Mouse (Mus musculus) thymus, postnatal 4 days (tissue): ENCODE results near the gene Khnyn.
A peak's percentile ranks its signal among the peaks of the same experiment; 100 is the strongest.

Experiments
- DNase-seq: peaks from one replicate; pipeline ENCODE4 v3.0.0; 2021

The Khnyn gene

DNA sequence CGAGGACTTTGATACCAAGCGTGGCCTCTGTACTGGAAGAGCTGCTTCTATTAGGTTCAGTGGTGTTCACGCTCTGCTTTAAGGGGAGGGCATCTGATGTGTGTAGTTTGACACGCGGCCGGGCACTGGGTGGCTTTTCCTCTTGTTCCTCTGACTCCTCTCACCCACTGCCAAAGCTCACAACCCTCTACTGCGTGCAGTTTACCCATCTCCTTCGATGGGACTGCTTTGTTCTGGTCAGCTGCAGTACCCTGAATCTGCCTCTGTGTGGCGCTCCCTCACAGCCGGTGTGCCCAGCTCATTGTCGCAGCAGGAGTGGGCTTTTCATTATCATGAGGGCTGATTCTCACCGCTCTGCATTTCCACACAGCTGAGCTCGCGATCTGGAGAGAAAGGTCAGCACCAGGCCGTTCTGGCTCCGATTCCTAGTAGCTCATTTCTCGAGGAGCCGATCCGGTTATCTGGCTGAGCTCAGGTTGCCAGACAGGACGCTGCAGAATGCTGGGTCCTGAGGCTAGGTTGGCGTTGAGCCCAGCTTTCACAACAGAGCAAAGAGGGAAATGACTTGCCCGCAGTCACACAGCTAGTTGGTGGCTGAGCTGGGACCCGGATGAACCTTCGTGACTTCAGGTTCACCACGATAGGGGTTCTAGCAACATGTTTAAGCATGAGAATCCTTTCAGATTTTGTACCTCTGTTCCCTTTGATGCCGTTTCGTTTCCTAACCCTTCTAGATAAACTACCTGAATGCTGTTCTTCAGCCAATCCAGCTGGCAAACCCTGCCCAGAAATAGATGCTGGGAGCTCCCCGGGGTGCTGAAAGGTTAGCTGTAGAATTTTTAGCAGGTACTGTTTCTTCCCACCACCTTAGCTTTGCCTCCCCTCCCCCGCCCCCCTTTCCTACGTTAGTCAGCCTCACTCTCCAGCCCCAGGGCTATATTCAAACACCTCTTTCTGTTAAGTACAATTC lies 10.7 kb upstream of the Khnyn start:
- DNase-seq: peak; percentile 83

DNA sequence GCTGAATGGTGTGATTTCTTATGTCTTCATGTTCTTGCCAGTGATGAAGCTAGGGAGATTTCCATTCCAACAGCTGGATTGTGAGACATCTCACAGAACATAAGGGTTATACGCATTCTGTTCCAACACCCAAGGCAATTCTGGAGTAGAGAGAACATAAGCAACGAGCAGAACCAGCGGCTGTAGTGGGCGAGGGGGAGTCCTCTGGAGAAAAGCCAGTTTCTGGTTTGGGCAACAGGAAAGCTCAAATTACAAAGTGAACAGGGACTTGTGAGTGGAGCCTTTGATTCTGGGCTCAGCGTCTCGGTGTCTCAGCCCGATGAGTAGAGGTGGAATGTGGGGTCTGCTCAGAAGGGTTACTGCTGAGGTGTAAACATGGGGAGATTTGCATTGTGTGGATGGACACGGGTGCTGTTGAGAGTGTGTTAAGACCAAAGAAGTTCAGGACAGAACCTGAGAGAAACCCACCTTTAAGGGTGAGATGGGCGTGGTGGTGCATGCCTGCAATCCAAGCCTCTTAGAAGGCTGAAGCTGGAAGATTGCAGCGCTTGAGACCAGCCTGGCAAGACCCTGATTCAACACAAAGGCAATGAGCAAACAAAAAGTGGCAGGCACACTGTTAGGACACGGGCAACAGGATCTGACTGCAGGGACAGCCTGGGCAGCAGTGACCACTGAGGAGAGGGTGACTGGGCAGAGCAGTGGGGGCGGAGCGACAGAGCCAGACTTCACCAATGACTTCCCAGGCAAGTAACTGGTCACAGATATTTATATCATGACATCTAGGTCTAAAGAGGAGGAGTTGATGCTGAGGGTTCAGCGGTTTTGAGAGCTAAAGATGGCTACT lies 7.1 kb upstream of the Khnyn start:
- no peak for DNase-seq

DNA sequence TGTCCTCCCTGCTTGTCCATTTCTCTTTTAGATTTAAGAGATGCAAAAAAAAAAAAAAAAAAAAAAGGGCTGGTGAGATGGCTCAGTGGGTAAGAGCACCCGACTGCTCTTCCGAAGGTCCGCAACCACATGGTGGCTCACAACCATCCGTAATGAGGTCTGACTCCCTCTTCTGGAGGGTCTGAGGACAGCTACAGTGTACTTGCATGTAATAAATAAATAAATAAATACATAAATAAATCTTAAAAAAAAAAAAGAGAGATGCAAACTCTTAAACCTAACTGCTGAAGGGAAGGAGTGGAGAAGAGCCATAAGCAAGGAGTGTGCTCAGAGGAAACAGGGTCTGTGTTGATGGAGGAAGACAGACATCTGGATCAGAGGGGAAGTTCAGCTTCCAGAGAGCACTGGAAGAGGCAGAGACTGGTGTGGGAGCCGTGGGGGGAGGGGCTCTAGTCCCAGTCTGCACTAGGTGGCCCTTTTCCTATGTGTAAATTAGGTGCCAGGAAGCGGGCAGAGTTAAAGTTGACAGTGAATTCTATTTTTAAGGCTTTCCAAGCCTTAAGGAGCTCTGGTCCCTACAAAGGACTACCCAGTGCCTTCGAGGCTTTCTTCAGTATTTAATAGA lies 6.3 kb upstream of the Khnyn start:
- DNase-seq: no peak

DNA sequence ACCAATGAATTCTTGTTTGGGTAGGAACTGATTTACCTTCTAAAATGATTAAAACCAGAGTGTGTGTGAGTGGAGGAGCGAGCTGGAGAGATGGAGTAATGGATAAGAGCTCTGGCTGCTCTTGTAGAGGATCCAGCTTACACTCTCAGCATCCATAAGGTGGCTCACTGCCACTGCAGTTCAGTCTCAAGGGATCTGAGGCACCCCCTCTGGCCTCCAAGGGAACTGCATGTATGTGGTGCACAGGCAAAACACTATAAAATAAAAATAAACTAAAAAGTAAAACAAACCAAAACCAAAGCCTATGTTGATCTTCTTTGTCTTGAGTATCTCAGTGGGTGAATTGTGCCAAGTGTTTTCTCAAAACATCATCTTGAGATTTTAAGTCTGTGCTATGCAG lies 5.1 kb upstream of the Khnyn start:
- peak; percentile 90 for DNase-seq

DNA sequence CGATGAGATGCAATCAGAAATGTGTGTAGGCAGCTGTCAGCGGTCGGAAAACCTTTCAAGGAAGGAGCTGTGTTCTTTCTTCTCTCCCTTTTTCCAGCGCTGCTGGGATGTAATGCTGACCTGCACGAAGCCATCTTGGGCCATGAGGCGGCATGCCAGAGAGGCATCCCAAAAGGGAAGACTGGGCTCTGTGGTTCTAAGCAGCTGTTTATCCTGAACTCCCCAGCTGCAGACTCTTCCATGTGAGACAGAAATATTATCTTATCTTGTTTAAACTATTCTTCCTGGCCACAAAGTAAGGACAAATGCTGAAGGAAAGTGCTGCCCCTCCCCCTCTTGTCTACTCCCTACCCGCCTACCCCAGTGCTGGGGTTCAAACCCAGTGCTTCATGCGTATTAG lies 3.8 kb upstream of the Khnyn start:
- no peak for DNase-seq

DNA sequence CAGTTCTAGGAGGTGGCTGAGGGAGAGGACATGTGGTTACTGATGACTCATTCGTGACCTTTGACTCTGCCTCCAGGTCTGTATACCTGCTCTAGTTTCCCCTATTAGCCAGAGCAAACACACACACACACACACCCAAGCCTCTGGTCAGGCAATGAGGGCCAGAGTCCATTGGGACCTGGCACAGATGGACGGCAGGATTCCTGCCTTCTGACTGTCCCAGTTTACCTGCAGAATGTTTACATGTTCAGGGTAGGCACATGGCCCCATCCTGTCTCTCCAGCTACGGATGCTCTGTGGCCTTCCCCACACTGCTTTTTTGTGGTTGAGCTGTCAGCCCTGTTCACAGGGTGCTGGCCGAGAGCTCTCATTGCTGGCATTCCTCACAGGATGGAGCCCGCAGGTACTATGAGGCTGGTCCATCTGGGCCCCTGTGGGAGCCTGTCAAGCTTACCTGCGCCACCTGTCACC lies 2.5 kb upstream of the Khnyn start:
- no peak for DNase-seq

DNA sequence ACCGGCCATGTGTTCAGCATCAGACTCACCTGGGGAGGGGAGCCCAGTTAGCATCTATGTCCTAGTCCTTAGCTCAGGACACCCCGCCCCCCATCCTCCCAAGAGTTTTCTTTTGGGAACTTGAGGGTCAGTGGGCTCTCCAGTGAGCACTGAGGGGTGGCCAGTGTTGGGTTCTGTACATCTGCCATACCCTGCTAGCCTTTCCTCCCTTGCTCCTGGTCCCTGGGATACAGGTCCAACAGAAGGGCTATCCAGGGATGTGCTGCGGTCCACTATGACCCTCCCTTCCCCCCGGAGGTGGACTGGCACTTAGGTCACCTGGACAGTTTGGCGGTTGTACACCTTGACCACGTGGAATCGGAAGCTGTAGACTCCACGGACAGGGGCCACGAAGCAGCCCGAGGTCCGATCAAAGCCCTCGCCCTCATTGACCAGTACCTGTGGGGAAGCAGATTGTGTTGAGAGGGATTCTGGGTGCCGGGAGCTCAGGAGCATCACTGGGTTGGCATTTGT lies 1.5 kb upstream of the Khnyn start:
- no peak for DNase-seq

DNA sequence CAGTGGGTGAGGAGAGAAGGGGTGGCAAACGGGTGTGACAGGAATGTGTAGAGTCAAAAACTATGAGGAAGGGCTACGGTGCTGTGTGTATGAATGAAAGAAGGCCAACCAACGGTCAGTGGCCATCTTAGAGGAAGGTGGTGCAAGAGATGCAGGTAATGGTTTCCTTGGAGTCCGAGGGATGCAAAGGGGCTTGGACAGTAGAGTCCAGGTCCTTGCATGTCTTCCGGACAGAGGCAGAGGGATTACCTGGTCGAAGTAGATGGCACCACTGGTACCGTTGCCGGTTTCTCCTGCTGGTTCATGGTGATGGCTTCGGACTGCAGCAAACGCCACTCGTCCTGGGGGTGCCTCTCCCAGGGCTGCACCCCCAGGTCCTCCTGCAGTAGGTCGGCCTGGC lies 1.1 kb upstream of the Khnyn start:
- no peak for DNase-seq

DNA sequence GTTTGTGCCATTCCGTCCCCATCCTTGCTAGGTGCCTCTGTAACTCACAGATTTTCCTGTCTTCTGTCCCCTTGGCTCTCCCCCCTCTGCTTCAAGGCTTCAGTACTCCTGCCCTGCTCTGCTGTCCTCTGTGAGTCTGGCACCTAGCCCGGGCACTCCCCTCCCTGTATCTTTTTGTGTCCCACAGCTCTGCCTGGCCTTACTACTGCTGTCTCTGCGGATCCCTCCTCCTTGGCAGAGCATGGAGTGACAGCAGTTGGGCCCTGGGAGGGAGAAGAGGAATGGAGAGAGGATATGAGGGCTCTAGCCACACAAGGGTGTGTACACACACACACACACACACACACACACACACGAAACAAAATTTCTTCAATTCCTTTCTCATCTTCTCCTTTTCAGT lies 581 bp upstream of the Khnyn start, which contains the start of gene Cbln3:
TSS of gene Cbln3 (minus strand) at position 227 of the 400 bp plus-strand sequence.
- DNase-seq: peak; percentile 22

DNA sequence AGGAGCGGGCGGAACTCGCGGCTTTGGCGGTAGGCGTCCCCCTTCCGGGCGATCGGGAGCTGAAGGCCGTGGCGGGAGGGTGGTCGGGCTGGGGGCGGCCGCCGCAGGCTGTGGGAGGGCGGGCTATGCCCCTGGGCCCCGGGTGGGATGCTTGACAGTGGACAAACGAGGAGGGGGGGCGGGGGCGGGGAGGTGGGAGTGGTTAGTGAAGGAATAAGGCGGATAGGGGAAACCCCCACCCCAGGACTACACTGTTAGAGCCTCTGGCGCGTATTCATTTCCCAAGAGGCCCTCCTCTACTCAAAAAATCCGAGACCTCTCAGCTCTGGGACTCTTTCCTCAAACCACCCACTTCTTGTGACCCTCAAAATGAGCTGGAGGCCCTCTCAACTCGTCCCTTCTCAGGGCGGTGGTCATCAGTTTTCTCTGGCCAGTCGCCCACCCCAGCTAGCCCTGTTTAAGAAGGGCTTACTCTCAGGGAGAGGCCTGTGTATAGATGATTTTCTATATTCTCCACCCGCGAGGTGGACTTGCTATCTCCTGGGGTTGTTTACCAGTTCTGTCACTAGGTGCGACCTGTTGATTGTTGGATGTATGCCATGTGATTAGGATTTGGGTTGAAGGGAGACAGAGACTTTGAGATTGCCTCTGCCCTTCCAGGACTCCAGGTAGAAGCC lies 505 bp downstream of the Khnyn start:
- peak; percentile 28 for DNase-seq

DNA sequence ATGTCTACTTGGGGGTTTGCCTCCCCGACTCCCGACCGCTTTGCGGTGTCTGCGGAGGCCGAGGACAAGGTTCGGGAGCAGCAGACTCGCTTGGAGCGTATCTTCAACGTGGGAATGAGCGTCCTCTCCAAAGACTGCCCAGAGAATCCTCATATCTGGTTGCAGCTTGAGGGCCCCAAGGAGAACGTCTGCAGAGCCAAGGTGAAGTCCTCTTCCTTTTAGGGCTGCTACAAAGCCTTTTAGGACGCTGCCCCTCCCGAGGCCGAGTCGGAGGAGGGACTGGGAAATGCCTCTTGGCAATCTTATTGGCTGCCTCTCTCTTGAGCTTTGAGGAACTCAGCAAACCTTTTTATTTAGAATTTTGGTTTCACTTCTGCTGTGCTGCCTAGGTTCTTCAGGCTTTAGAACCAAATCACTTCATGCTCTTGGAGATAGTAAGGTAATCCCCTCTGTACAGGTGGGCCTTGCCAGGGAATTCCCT lies 1.1 kb downstream of the Khnyn start:
- DNase-seq: peak; percentile 61

DNA sequence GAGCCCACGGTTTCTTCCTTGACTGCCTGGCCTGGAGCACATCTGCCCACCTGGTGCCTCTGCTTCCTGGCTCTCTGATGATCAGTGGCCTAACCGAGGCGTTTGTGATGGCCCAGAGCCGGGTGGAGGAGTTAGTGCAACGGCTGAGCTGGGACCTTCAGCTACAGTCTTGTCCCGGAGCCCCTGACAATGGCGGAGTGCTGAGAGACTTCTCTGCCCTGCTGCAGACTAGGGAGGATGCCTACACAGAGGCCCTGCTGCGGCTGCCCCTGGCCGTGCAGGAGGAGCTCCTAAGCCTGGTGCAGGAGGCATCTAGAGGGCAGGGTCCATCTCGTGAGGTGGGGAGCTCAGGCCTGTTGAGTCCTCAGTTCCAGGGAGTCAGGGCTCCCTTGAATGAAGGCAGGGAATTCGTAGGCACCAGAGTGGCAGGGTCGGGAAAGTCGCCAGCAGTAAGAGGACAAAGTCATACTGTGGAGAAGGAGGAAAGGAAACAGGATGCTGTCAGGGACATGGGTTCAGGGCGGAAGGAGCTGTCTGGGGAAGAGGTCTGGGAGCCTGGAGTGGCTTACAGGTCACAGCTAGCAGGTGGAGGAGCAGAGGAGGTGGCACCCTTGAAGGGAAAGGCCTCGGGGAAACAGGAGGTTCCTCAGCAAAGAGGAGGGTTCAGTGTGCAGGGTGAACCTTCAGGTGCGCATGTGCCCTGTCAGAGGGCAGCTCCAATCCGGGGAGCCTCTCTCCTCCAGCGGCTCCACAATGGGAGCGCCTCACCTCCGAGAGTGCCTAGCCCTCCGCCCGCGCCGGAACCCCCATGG lies 2.0 kb downstream of the Khnyn start:
- no peak for DNase-seq

DNA sequence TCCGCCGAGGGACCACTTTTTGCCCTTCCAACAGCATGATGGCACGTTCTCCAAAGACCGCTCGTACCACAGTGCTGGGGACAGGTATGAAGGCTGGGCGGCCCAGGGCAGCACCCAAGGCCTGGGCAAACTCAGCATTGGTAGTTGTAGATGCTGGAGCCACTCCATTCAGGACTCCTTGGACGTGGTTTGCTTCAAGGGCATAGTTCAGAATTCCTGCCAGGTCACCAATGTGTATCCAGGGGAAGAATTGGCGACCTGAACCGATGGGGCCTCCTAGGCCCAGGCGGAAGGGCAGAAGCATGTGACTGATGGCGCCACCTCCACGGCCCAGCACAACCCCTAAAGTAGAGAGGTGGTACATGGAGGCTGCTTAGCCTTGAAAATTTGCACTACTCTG lies 12.9 kb downstream of the Khnyn start:
- DNase-seq: no peak

DNA sequence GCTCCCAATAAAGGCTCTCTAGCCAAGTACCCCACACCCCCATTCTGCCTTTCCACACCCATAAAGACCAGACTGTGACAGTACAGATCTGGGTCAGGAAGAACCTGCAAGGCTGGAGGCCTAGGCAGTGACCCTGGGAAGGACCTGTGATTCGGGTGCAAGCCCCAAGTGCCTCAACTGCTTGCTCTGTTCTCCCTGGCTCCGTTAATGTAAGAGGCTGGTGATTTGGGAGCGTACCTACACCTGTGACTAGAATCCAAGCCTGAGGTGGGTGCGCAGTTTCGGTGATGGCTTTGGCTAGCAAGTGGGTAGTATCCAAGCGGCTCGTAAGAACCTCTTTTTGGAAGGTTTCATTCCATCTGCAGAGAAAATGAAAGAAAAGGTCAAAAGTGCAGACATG lies 14.2 kb downstream of the Khnyn start:
- no peak for DNase-seq

DNA sequence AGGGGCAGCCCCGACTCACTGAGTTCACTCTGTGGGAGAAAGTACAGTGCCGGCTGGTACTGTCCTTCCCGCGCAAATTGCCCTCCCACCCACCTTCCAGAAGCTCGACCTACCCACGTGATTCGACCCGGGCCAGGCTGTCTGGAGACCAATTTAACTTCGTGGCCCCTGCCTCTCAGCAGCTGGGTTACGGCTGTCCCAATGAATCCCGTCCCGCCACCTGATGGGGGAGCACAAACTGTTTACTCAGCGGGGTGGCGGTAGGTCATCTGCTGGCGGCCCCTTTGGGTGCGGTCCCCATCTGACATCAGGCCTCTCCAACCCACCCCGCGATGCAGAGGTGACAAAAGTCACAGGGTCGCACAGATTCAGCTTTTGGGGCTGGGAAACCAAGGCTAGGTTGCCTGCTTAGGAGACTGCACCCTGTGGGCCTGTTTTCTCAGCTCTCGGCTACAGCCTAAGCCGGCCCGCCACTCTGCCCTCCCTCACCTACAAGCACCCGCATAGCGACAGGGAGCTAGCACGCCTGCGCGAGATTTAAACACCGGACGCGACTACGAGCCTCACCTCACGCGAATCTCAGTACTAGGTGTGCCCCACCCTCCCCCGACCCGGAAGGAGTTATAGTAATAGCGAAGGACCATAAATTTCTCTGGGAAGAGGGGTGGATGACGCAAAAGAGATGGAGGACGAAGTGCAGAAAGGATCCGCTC lies 15.1 kb downstream of the Khnyn start, which contains the start of gene Sdr39u1:
TSS of gene Sdr39u1 (minus strand) at position 593 of the 713 bp plus-strand sequence.
- DNase-seq: peak; percentile 90

DNA sequence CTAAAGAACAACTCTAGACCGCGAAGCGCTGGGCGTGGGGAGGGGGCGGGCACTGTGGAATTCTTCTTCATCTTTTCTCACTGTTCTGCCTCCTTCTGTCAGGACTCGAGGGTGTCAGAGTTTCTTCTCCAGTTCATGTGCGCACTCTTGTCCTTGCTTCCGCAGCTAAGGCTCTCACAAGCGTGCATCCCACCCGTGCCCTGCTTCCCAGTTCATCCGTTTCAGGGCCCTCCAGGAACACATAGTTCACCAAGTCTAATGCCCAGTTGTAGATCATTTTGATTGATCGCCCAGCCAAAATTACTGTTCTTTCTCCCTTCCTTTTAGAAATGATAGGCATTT lies 15.6 kb downstream of the Khnyn start:
- DNase-seq: no peak

DNA sequence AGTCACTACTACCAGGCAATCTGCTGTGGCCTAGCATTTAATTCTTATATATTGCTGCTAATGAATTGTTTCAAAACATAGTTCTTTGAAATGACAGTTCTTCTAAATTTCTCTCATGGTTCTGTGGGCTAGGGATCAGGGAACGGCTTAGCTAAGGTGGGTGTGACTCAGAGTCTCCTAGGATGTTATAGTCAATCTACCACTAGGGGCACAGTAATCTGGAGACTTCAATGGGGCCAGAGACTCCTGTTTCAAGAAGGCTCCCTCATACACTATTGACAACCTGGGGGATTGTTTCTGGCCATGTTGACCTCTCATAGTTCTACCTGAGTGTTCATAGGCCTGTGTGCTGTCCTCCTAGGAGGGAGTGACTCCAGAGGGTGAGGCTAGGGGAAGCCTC lies 20.8 kb downstream of the Khnyn start:
- no peak for DNase-seq

DNA sequence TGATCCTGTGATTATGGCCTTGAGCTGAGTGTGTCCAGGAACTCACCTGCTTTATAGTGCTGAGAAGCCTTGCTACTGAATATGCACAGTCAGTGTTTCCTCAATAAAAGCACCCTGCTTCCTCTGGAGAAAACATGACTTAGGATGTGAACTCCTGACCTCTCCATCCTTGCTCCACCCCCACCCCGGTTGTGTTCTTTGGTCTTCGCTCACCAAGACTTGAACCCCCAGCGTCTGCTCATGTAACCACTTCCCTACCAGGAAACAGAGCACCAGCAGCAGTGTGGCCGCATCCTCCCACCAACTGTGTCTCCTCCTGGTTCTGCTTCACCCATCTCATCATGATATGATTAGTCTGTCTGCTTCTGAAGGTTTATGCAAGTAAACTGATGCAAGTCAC lies 28.7 kb downstream of the Khnyn start:
- DNase-seq: peak; percentile 38

DNA sequence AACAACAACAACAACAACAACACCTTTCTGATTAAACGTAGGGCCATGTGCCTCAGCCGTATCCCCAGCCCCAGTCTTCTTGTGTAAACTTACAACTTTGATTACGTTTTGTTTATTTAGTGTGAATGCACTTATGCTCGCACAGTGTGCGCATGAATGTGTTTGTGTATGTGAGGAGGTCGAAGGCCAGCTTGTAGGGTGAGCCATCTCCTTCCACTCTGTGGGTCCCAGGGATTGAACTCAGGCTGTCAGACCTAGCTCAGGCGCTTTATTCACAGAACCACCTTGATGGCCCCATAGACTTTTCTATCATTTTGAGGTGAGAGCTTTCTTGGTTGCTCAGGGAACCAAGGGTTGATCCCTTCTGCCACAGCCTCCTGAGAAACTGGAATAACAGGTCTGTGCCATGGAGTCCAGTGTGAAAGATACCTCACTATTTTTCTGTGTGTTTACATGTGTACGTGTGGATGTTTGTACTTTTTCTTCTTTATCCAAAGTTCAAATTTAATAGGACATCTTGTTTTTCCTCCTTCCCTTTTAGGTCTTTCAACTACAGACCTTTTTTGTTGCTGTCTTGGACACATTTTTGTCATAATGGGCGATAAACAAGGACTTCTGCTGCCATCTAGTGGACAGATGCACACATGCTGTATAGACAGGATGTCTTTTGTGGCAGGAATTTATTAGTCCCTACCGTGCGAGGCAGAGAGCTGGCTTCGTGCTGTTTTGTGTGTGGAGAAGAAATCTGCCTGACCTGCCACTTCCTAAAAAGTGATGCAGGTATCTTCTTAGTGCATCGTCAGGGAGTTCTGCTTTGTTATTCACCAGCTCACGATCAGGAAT lies 33.7 kb downstream of the Khnyn start:
- DNase-seq: peak; percentile 77
